Mouse (Mus musculus): ENCODE data around the gene Vmn2r9.
"Not testable (repeated sequence)": the region's sequence is repeated elsewhere in the genome, so short reads cannot be mapped to it uniquely, and the experiment has no call there.

Gene Vmn2r9

GRCm38 (mm10) chr5:108852501-108852900 is at the start of gene Vmn2r9:
Vmn2r9 (minus strand) TSS chr5:108852601.
- not testable (repeated sequence) for DNase-seq (ENCODE audit: low read depth)

- not testable (repeated sequence) for DNase-seq (ENCODE audit: low read depth)
Measured at GRCm38 (mm10) chr5:108866746-108867145, 14.3 kb upstream of the Vmn2r9 start.

- no peak for DNase-seq (ENCODE audit: low read depth)
Measured at GRCm38 (mm10) chr5:108849466-108849865, 2.9 kb downstream of the Vmn2r9 start.

- DNase-seq (ENCODE audit: low read depth), result no peak
Measured at GRCm38 (mm10) chr5:108836156-108836555, 16.2 kb downstream of the Vmn2r9 start.

- DNase-seq (ENCODE audit: low read depth), result no peak
Measured at GRCm38 (mm10) chr5:108823276-108823675, 29.1 kb downstream of the Vmn2r9 start.

- DNase-seq (ENCODE audit: low read depth), result not testable (repeated sequence)
Measured at GRCm38 (mm10) chr5:108808750-108809149, 43.7 kb downstream of the Vmn2r9 start, which contains the start of gene Vmn2r8. Vmn2r8 (minus strand) TSS chr5:108808850.

GRCm38 (mm10) chr5:108803646-108804045 is 48.8 kb downstream of the Vmn2r9 start:
- DNase-seq (ENCODE audit: low read depth), result no peak

- not testable (repeated sequence) for DNase-seq (ENCODE audit: low read depth)
Measured at GRCm38 (mm10) chr5:108795263-108795662, 57.1 kb downstream of the Vmn2r9 start, which contains the start of gene Tmed11. Tmed11 (minus strand) TSS chr5:108795363.

GRCm38 (mm10) chr5:108790385-108790784 is 62.0 kb downstream of the Vmn2r9 start:
- not testable (repeated sequence) for DNase-seq (ENCODE audit: low read depth)

Data from fibroblast of lung, adult 2 months (primary cell).